Mouse (Mus musculus) R1 (cell line): ENCODE results near the gene Mdfic.
"Not testable (repeated sequence)": the region's sequence is repeated elsewhere in the genome, so short reads cannot be mapped to it uniquely, and the experiment has no call there.

Source experiments
- DNase-seq: peaks from one replicate; pipeline ENCODE4 v3.0.0-alpha.2; 2018; ENCODE audit warnings: low read depth, low spot score

Mdfic gene

GRCm38 (mm10) chr6:15720461-15720817, at the start of gene Mdfic:
Gene Mdfic (plus strand): TSS chr6:15720661.
- DNase-seq: peak; percentile 39

DNA sequence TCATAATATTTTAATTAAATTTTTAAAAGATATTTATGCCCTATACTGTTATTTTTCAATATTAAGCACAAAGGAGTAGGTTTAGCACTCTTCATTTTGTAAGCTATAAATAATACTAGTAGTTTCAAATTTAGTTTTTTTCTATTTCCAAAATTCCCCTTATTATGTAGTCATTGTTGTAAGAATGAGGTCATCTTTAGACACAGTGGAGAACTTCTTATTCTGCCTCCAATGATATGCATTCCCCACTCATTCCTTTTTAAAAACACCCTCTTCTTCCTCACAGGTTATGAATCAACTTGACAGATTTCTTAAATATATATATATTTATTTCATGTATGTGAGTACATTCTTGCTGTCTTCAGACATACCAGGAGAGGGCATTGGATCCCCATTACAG, 49.1 kb upstream of the Mdfic start:
- no peak for DNase-seq

DNA sequence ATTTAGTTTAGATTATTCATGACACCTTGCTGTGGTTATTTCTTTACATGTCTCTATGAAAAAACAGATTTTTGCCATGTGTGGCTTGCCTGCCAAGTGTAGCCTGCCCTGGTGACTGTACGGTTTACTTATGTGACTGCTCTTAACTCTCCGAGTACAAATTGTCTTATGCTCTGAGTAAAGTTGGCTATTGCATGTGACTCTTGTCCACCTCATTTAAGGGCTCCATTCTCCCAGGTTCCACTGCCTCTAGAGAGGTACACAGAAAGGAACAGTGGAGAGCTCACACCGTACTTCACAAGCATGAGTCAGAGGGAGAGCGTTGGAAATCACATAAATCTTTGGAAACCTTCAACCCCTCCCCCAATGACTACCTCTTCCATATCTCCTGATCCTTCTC, 10.4 kb upstream of the Mdfic start:
- no peak for DNase-seq

DNA sequence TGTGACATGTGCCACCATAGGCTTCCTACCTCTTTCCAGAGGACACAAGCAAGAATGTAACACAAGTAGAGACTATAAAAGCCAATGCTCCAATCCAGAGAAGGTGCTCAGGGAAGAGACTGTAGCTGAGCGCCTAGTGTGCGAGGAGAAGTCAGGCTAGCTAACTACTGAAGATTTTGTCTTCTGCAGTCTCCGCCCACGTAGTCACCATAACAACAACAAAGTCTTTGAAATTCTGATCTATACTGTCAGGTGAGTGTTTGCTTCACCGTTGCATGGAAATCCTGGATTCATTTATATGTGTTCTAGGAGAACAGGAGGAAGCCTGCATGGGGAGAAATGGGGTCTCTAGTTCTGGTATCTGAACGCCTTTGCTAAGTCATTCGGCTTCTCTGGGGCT, 9.8 kb upstream of the Mdfic start:
- peak; percentile 45 for DNase-seq

- peak; percentile 68 for DNase-seq
Measured at GRCm38 (mm10) chr6:15712860-15713385, 7.5 kb upstream of the Mdfic start.

GRCm38 (mm10) chr6:15714036-15714435, 6.4 kb upstream of the Mdfic start:
- peak; percentile 53 for DNase-seq

GRCm38 (mm10) chr6:15714996-15715844, 5.2 kb upstream of the Mdfic start:
- peak; percentile 74 for DNase-seq

GRCm38 (mm10) chr6:15719919-15720318, 542 bp upstream of the Mdfic start:
- peak; percentile 41 for DNase-seq

GRCm38 (mm10) chr6:15720818-15721715, 606 bp downstream of the Mdfic start:
- peak; percentile 65 for DNase-seq

DNA sequence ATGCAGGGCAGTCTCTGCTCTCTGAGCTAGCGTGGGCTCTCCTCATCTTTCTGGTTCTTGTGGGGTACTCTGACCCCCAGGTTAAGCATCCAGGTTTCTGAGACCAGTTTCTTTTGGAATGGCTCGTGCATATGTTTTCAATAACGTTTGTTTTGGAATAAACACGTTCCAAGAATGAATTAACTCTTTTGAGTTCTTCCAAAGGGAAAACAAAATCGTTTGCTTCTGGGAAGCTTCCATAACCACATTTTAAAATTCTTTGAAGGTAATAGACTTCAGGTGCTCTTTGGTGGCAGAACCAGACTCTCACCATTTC, 1.2 kb downstream of the Mdfic start:
- DNase-seq: no peak

GRCm38 (mm10) chr6:15722631-15723030, 2.2 kb downstream of the Mdfic start:
- not testable (repeated sequence) for DNase-seq

DNA sequence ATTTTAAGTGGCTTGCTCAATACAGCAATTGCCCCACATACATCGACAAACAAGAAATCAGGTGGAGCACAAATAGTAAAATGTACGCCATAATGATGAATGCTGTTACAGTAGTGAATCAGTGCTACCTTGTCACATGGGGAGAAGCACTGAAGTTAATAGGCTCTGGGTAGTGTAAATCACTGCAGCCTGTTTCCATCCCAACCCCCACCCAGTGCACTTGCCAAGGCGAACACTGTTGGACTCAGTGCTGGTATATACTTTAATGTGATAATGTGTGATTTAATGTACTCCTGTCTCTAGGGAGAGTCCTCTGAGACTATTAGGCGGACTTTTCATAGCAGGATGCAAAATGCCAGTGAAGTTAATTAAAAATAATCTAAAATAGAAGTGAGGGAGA, 3.8 kb downstream of the Mdfic start:
- no peak for DNase-seq

- peak; percentile 22 for DNase-seq
Measured at GRCm38 (mm10) chr6:15726422-15726821, 6.0 kb downstream of the Mdfic start.

DNA sequence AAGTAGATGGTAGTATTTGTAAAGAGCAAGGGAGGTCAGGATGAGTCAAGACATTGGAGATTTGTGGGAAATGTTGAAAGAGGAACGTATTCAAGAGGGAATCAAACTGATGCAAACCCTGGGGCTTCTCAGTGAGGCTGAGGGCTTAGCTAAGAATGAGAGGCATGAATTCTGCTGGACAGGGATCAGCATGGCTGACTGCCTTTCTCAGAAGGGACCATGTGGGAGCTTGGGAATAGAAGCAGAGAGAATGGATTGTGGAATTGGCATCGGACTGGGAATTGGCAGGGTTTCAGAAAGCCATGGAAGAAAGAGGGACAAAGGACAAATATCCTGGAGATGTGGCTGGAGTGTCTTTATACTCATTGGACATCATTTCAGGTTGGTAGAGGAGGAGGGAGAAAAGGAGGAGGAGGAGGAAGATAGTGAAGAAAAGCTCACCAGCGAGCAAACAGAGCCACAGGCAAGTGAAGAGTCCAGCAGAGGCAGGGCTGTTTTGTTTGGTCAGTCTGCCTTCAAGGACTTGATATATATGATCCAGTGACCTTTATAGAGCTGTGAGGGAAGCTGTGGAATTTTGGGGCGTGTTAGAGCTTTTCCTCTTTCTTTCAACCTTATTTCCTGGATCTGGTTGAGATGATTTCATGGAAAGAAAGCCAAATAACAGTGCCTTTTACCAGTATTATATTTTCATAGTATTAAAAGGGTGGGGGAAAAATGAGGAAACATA, 7.4 kb downstream of the Mdfic start:
- DNase-seq: no peak

GRCm38 (mm10) chr6:15728844-15729577, 8.6 kb downstream of the Mdfic start:
- DNase-seq: no peak

- no peak for DNase-seq
Measured at GRCm38 (mm10) chr6:15730258-15730657, 9.8 kb downstream of the Mdfic start.

GRCm38 (mm10) chr6:15730666-15731065, 10.2 kb downstream of the Mdfic start:
- no peak for DNase-seq

DNA sequence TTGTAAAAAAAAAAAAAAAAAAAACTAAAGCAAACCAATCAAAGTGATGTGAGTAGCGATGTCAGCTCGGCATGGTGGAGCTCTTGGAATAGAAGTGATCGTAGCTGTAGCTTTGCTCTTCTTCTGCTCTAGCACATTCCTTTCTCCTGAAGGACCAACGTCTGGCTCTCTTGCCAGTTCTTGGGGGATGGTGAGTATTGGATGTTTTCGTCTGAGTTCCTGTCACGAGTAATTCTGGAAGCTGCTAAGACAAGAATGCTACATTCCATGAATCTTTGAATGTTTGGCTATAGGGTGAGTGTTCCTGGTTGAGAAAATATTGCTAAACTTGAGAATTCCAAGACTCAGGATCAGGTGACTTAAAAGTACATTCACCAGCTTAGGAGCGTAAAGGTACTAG, 11.0 kb downstream of the Mdfic start:
- DNase-seq: no peak

DNA sequence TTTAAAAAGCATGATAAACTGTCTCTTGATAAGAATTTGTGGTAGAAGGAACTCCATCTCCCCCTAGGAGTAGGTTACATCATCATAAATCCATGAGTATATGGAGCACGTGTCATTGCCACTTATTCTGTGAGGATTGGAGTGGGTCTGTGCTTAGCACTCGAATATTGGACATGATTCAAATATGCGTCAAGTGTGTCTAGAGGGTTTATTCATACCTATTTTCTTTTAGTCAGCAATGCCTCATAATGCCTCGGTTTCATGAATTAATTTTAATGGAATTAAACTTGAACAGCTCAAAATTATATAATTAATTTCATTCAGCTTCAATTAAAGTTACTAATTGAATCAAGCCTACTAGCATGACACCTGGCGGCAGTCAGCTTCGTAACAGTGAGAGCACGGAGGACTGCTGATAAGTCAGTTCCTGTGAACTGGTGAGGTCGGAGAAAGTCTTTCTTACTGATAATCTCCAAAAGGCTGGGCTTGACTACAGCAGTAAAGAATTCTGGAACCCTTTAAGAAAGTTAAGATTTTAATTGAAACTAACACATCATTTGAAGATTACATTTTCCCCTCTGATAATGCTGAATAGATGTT, 17.0 kb downstream of the Mdfic start:
- DNase-seq: no peak

DNA sequence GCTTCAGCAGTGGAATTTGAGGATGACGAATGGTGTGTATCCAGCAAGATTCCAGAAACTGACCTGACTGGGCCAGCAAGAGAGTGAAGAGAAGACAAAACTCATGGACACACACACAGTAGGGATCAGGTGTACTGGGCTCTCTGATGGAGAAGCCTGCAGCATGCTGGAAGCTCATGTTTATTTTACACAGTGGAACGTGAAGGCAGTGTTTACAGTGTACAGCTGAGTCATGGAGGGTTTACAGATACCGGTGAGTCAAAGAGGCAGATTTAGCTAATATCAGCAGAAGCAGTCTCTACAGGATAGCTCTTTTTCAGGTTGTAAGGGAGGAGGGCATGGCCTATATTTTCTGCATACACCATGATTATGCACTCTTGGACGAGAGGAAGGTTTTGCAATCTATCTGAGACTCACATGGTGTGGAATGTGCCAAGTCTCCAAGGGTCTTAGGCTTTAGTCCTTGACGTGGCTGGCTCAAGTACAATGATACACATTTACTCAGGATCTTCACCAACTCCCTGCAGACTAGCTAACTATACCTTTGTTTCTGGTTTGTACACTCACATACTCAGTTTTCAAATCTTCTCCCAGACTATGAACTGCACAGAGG, 18.0 kb downstream of the Mdfic start:
- no peak for DNase-seq
